Mouse (Mus musculus): ENCODE results near the gene Gdf9.

GRCm38 (mm10) chr11:53457372-53457954, 26.6 kb downstream of the Gdf9 start:
- TF ChIP-seq CTCF (IDR thresholded peaks at IDR 0.05; ENCODE audit: insufficient read depth, low read length) (peak; percentile 34; the same call in 1 of the 2 replicates), POLR2A (IDR thresholded peaks at IDR 0.05; ENCODE audit: borderline replicate concordance, extremely low read depth, low read depth, low read length) (no peak)

All from lung, adult 2 months (tissue).